Mouse (Mus musculus) myocyte (in vitro differentiated cells): Measurements from ENCODE around the gene Mum1.

ENCODE experiments used
- E2F4 ChIP-seq: IDR thresholded peaks from one replicate; pipeline ENCODE4 v1.6.1; 2011; ENCODE audit warnings: mild to moderate bottlenecking, control low read depth, moderate library complexity; ENCODE audit not compliant: insufficient read depth
- MAX ChIP-seq: IDR thresholded peaks from one replicate; pipeline ENCODE4 v1.6.1; 2011; ENCODE audit warnings: low read depth, mild to moderate bottlenecking, control low read depth
- POLR2A ChIP-seq: IDR thresholded peaks from one replicate; pipeline ENCODE4 v1.6.1; 2011; ENCODE audit warnings: low read depth, mild to moderate bottlenecking, control low read depth, moderate library complexity; ENCODE audit not compliant: insufficient read length
- POLR2AphosphoS2 ChIP-seq: IDR thresholded peaks from one replicate; pipeline ENCODE4 v1.6.1; 2011; ENCODE audit warnings: low read depth, control low read depth; ENCODE audit not compliant: insufficient read length
- SRF ChIP-seq: IDR thresholded peaks from one replicate; pipeline ENCODE4 v1.6.1; 2011; ENCODE audit warnings: low read depth; ENCODE audit not compliant: control insufficient read depth, insufficient read length

DNA sequence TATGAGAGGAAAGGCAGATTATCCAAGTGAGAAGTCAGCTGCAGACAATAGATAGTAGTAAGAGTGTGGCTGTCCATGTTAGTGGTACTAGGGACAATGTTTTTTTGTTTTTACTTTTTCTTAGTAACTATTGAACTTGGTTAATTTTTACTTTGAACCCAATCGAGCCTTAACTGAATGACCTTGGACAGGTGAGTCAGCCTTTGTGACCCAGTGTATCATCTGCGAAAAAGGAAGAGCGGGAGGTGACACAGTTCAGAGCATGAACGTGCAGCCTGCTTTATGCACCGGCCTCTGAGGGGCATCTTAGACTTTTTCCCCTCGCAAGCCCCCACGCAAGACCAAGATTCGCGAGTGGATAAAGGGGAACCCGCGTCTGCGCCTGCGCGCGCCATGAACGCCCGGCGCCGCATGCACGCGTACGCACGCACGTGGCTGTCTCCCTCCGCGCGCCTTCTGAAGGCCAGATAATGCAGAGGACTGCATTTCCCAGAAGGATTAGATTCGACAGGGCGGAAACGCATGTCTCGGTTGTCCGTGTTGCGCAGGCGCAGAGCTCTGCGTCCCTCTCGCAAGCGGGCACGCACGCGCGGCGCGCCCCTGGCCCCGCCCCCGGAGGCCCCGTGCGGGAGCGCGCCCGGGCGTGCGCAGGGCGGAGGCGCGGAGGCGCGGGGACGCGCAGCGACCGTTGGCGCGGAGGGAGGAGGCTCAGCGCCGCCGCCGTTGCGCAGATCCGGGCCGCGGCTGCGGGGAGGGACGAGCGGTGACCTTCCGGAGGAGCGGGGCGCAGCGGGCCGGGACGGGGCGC is 38.3 kb downstream of the Mum1 start:
- TF ChIP-seq POLR2AphosphoS2 (peak; percentile 91), POLR2A (peak; percentile 92), SRF (no peak), MAX (peak; percentile 48), E2F4 (no peak)
